ENCODE assay signal across 8 mouse cellular contexts in the genomic region with DNA sequence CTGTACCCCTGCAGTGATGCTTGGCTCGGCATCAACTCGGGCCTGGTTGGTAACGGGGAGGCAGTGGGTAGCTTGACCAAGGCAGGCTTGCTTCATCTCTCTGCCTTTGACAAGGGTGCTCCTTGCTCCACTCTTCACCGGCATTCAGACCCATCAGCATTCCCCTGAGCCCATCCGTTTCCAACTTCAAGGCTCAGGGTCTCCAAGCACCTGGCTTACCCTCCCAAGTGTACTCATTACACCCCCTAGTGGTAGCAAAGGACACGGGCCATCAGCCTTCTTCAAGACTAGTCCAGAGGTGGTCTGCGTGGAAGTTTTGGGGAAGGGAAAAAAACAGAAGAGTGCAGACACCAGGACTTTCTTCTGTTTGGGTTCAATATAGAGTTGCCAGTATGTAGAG.
DNase-seq lines count a peak whose midpoint lies in the region; ATAC-seq and TF ChIP-seq lines count a peak whose summit lies in the region.

No protein-coding gene starts in this region.

- TF ChIP-seq POLR2A in ES-Bruce4 (IDR thresholded peaks at IDR 0.05; ENCODE audit: insufficient read depth, low read length), result no peak

- TF ChIP-seq EP300 in heart, postnatal 0 days (IDR thresholded peaks at IDR 0.05; ENCODE audit: low read depth), result no peak
- TF ChIP-seq EP300 in ES-Bruce4 (IDR thresholded peaks at IDR 0.05; ENCODE audit: insufficient read depth, low read depth, low read length), result no peak
- no peak for TF ChIP-seq EP300 in liver, embryonic 14.5 days (IDR thresholded peaks at IDR 0.05; ENCODE audit: low read depth)

- 45% methylated on average over 7 of the region's 7 CpGs for WGBS in heart, postnatal 0 days
- 37% methylated on average over 7 of the region's 7 CpGs for WGBS in liver, embryonic 14.5 days (ENCODE audit: insufficient replicate concordance)

- TF ChIP-seq CTCF in heart, postnatal 0 days (IDR thresholded peaks at IDR 0.05; ENCODE audit: low read depth), result peak; percentile 87
- peak; percentile 86 for TF ChIP-seq CTCF in ES-Bruce4 (IDR thresholded peaks at IDR 0.05; ENCODE audit: low read depth, low read length)
- TF ChIP-seq CTCF in gastrocnemius, adult 2 months (IDR thresholded peaks at IDR 0.05), result peak; percentile 81
- TF ChIP-seq CTCF in liver, embryonic 14.5 days (IDR thresholded peaks at IDR 0.05; ENCODE audit: low read depth), result peak; percentile 78

- no peak for ATAC-seq in heart, postnatal 0 days (ENCODE audit: insufficient read depth, low read depth)
- no peak for ATAC-seq in liver, embryonic 14.5 days (ENCODE audit: insufficient read depth)

- H3K9me3 ChIP-seq in heart, postnatal 0 days (replicated peaks; ENCODE audit: control insufficient read depth, low read length), result no peaks in the 10 kb centered on the region
- no peaks in the 10 kb centered on the region for H3K9me3 ChIP-seq in ES-Bruce4 (replicated peaks; ENCODE audit: control insufficient read depth, insufficient read depth, low read length, poor library complexity, severe bottlenecking)
- no peaks in the 10 kb centered on the region for H3K9me3 ChIP-seq in liver, embryonic 14.5 days (ENCODE audit: control insufficient read depth, low read length)

- no peak overlapping the region for H3K4me3 ChIP-seq in heart, postnatal 0 days (ENCODE audit: low read depth, low read length)
- peak overlapping the region; percentile 11; the same call in 1 of the 2 replicates for H3K4me3 ChIP-seq in ES-Bruce4 (ENCODE audit: low read depth, low read length)
- no peak overlapping the region for H3K4me3 ChIP-seq in gastrocnemius, adult 2 months
- H3K4me3 ChIP-seq in liver, embryonic 14.5 days (ENCODE audit: insufficient read depth in 1 of 2, low read depth in 2 of 2, low read length in 2 of 2), result no peak overlapping the region

- H3K4me2 ChIP-seq in heart, postnatal 0 days (ENCODE audit: low read depth, low read length), result no peak overlapping the region
- no peak overlapping the region for H3K4me2 ChIP-seq in liver, embryonic 14.5 days (ENCODE audit: low read depth)

- H3K9ac ChIP-seq in heart, postnatal 0 days (replicated peaks; ENCODE audit: low read depth, low read length), result no peak overlapping the region
- no peak overlapping the region for H3K9ac ChIP-seq in ES-Bruce4 (ENCODE audit: low read depth, poor library complexity, severe bottlenecking)
- H3K9ac ChIP-seq in liver, embryonic 14.5 days (replicated peaks), result no peak overlapping the region

- no peak for DNase-seq in heart, postnatal 0 days (ENCODE audit: low spot score)
- DNase-seq in heart, postnatal 25 days (ENCODE audit: low spot score), result no peak
- peak; percentile 40 for DNase-seq in cerebellum, adult 8-10 months
- peak; percentile 60 for DNase-seq in gastrocnemius, adult 2 months
- peak in 2 of 3 experiments; percentile 4 to 9 for DNase-seq in liver, embryonic 14.5 days (ENCODE audit: low read depth in 3 of 3, low spot score in 3 of 3)
- DNase-seq in retina, adult 2 months (ENCODE audit: low read depth, low spot score), result peak; percentile 18
- DNase-seq in frontal cortex, postnatal 25 days (ENCODE audit: low spot score in 2 of 2), result no peak

- no peak overlapping the region for H3K27ac ChIP-seq in heart, postnatal 0 days (ENCODE audit: low read depth)
- H3K27ac ChIP-seq in ES-Bruce4 (ENCODE audit: insufficient read depth, low read length), result no peak overlapping the region
- H3K27ac ChIP-seq in gastrocnemius, adult 2 months, result peak overlapping the region; percentile 72
- no peak overlapping the region for H3K27ac ChIP-seq in liver, embryonic 14.5 days

- H3K27me3 ChIP-seq in heart, postnatal 0 days (ENCODE audit: control insufficient read depth, insufficient read depth, low read length), result no peaks in the 10 kb centered on the region
- H3K27me3 ChIP-seq in ES-Bruce4 (ENCODE audit: control insufficient read depth, insufficient read depth, low read length, poor library complexity, severe bottlenecking), result no peaks in the 10 kb centered on the region
- H3K27me3 ChIP-seq in liver, embryonic 14.5 days (ENCODE audit: control insufficient read depth, insufficient read depth, low read length), result no peaks in the 10 kb centered on the region

- peaks cover 3% of the 10 kb centered on the region for H3K4me1 ChIP-seq in heart, postnatal 0 days (ENCODE audit: control insufficient read depth, insufficient read depth)
- H3K4me1 ChIP-seq in ES-Bruce4 (ENCODE audit: control insufficient read depth, insufficient read depth, low read length), result no peaks in the 10 kb centered on the region
- no peaks in the 10 kb centered on the region; a peak in 1 of 4 replicates for H3K4me1 ChIP-seq in liver, embryonic 14.5 days (replicated peaks; ENCODE audit: control insufficient read depth in 2 of 2, insufficient read depth in 2 of 2, low read length in 1 of 2)

- intact Hi-C loops in heart, postnatal 25 days (cut with DNase I), result loop anchor here (1.0 to 5.0 kb wide), 2 partner anchors 76 to 179 kb away; partner anchors contain the start of gene Pknox2
- intact Hi-C loops in gastrocnemius, adult 2 months (cut with DNase I), result loop anchor here (2.0 kb wide), 1 partner anchor 52 kb away; no protein-coding TSS in a partner anchor

- no peaks in the 10 kb centered on the region for H3K36me3 ChIP-seq in heart, postnatal 0 days (replicated peaks; ENCODE audit: control insufficient read depth, insufficient read depth, low read length)
- no peaks in the 10 kb centered on the region for H3K36me3 ChIP-seq in ES-Bruce4 (ENCODE audit: control insufficient read depth, insufficient read depth, low read length, poor library complexity, severe bottlenecking)
- no peaks in the 10 kb centered on the region for H3K36me3 ChIP-seq in liver, embryonic 14.5 days (replicated peaks; ENCODE audit: control insufficient read depth, insufficient read depth, low read depth)

Comparison
In these comparisons a context has a peak if more than half of its experiments do, and no peak if none do; other contexts are left out.
1. DNase-seq: peak in cerebellum, adult 8-10 months (single experiment), gastrocnemius, adult 2 months (single experiment), liver, embryonic 14.5 days (2 of 3) and retina, adult 2 months (single experiment); none in heart, postnatal 0 days (single experiment), heart, postnatal 25 days (single experiment) and frontal cortex, postnatal 25 days (0 of 2).
2. Peak in every context shown above with its lines, with median percentiles within 50 percentile points of each other: CTCF ChIP-seq.